Mouse (Mus musculus) adrenal gland, adult 18-20 months (tissue): ENCODE data around the gene Cst10. TPM values are rescaled to one million over a fixed set of nuclear protein-coding genes. Genes with fewer than 3 reads are reported as not detected.

Experiments
- DNase-seq, 2 experiments: peaks; one replicate each; pipeline ENCODE4 v3.0.0; 2021 to 2022; ENCODE audit warnings: low spot score in 2 of 2
- long read RNA-seq, 2 experiments: library from polyadenylated mRNA; stranded (forward); transcript quantifications; one replicate each; pipeline ENCODE4 v2.0.0; 2021
- total RNA-seq, 2 experiments: library from RNA; stranded (reverse); gene quantifications; 1 replicate in 1 of 2; 2 replicates in 1 of 2; pipeline ENCODE4 v1.2.3; 2021

Gene Cst10
- not detected for total RNA-seq
- long read RNA-seq, experiment 1, result 0 reads
- long read RNA-seq, experiment 2, result 0 reads

DNA sequence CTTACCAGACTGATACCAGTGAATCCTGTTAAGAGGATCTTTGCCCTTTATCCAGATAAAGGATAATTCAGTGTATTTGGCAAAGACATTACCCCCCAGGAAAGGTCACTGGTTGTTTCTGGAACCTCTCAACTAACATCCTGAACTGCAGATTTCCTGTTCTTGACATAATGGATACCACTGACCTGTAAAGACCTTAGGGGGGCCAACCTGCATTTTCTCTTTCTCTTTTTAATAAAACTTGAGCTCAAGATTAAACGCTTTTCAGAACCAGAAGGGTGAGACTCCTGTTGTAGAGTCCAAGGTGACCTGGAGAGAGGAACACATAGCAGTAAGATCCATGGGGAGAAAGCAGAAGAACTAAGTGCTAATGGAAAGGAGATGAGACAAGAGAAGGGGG lies at the start of gene Cst10:
Gene Cst10, plus strand, starts transcription at position 301 of the 400 bp plus-strand sequence.
- DNase-seq, result no peak

DNA sequence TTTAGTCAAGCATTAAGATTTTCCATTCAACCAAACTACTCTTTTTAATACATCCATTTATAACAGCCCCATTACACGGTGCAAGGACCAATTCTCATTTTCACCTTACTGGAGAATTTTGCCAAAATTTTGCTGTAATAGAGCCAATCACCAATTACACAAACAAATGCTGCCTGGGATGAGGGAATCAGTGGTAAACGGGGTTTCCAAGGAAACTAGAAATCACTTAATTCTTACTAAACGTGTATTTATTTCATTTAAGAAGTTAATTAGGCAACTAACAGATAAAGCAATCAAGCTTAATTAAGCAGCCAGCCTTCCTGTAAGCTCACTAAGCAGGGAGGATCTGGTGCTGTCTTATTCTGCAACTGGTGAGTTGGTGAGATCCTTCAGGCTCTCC lies 11.9 kb upstream of the Cst10 start:
- no peak for DNase-seq

DNA sequence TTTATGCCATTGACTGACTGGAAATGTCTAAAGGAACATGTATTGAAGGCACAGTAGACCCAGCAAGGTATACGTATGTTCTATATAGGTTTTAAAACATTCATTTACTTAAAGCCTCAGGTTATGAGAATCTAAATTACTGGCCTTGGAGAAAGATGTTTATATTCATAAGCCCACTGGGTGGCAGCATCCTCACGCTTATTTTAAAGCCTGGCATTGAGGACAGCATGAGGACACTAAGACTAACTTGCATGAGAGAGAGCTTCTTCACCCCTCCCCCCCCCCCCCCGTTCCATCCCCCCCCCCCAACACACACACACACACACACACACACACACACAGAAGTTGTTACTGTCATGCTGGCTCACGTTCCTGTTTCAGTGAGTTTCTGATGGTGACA lies 17.7 kb downstream of the Cst10 start:
- peak in 1 of 2 experiments; percentile 6 for DNase-seq
